Mouse (Mus musculus) spleen, adult 2 months (tissue): ENCODE results near the gene Cep128. TPM values are rescaled to one million over a fixed set of nuclear protein-coding genes. Genes with fewer than 3 reads are reported as not detected.

Experiments used
- DNase-seq, 2 experiments: peaks; one replicate each; pipeline versions ENCODE4 v3.0.0 to v3.0.0-alpha.2; 2012 to 2021; ENCODE audit warnings: low spot score in 2 of 2, low read depth in 1 of 2
- H3K27ac ChIP-seq: fragments of 200-500 bp; 2 replicates; pipeline ENCODE4 v1.5.1; 2012; ENCODE audit warnings: low read length, inconsistent platforms; ENCODE audit not compliant: insufficient read depth
- H3K27me3 ChIP-seq: fragments of 200-500 bp; 2 replicates; pipeline ENCODE4 v1.6.1; 2012; ENCODE audit warnings: mild to moderate bottlenecking, moderate library complexity, low read length, inconsistent platforms; ENCODE audit not compliant: control insufficient read depth, insufficient read depth
- H3K36me3 ChIP-seq: fragments of 200-500 bp; 2 replicates; pipeline ENCODE4 v1.6.1; 2012; ENCODE audit warnings: mild to moderate bottlenecking, low read length, inconsistent platforms; ENCODE audit not compliant: control insufficient read depth, insufficient read depth
- H3K4me1 ChIP-seq: fragments of 200-500 bp; 2 replicates; pipeline ENCODE4 v1.6.1; 2011; ENCODE audit warnings: inconsistent platforms; ENCODE audit not compliant: control insufficient read depth, insufficient read depth, insufficient read length
- H3K4me3 ChIP-seq: fragments of 200-500 bp; 2 replicates; pipeline ENCODE4 v1.5.1; 2011; ENCODE audit warnings: mild to moderate bottlenecking, inconsistent platforms; ENCODE audit not compliant: insufficient read depth, insufficient read length; ENCODE audit errors: extremely low read depth
- CTCF ChIP-seq: fragments of 200-500 bp; IDR thresholded peaks from 2 replicates; pipeline ENCODE4 v1.5.1; 2011; ENCODE audit warnings: mild to moderate bottlenecking, inconsistent platforms; ENCODE audit not compliant: insufficient read depth, insufficient read length, insufficient replicate concordance; ENCODE audit errors: extremely low read depth
- POLR2A ChIP-seq: fragments of 200-500 bp; IDR thresholded peaks from 2 replicates; pipeline ENCODE4 v1.6.1; 2011; ENCODE audit warnings: low read depth, low read length, inconsistent platforms
- WGBS: fragments of 180-500 bp; shearing (Covaris S2); methylation state at CpG from one replicate; pipeline ENCODE4 v1.1.7; 2018; 5-methylcytosine and 5-hydroxymethylcytosine counted together
- polyA plus RNA-seq: library from polyadenylated mRNA; depleted of rRNA; stranded (reverse); fragments of >200 nt; gene quantifications from 2 replicates; pipeline ENCODE4 v1.2.3, GENCODE M21; 2012

Cep128 gene
- polyA plus RNA-seq, 1 experiment, result 4.7 TPM

GRCm38 (mm10) chr12:91416828-91417227, 32.6 kb upstream of the Cep128 start:
- Histone ChIP-seq H3K36me3 (no peaks in the 10 kb centered on the region), H3K27me3 (no peaks in the 10 kb centered on the region), H3K27ac (no peak overlapping the region), H3K4me1 (no peaks in the 10 kb centered on the region), H3K4me3 (no peak overlapping the region)
- 93% methylated on average over 7 of the region's 7 CpGs for WGBS
- TF ChIP-seq CTCF, result no peak
- TF ChIP-seq POLR2A, result no peak
- no peak for DNase-seq

GRCm38 (mm10) chr12:91415112-91415511, 30.9 kb upstream of the Cep128 start:
- TF ChIP-seq CTCF (no peak), POLR2A (no peak)
- no peak for DNase-seq
- Histone ChIP-seq H3K4me1 (no peaks in the 10 kb centered on the region), H3K27me3 (no peaks in the 10 kb centered on the region), H3K36me3 (no peaks in the 10 kb centered on the region), H3K27ac (no peak overlapping the region), H3K4me3 (no peak overlapping the region)
- WGBS, result 79% methylated on average over 6 of the region's 6 CpGs

GRCm38 (mm10) chr12:91412461-91413182, 28.4 kb upstream of the Cep128 start:
- TF ChIP-seq CTCF (no peak), POLR2A (no peak)
- Histone ChIP-seq H3K27ac (no peak overlapping the region), H3K27me3 (no peaks in the 10 kb centered on the region), H3K4me1 (no peaks in the 10 kb centered on the region), H3K36me3 (no peaks in the 10 kb centered on the region), H3K4me3 (no peak overlapping the region)
- 78% methylated on average over 7 of the region's 7 CpGs for WGBS
- no peak for DNase-seq

- no peak for TF ChIP-seq POLR2A
- TF ChIP-seq CTCF, result no peak
- DNase-seq, result no peak
- WGBS, result 79% methylated on average over 4 of the region's 4 CpGs
- no peak overlapping the region for H3K27ac ChIP-seq
- H3K4me3 ChIP-seq, result no peak overlapping the region
- no peaks in the 10 kb centered on the region for H3K27me3 ChIP-seq
- no peaks in the 10 kb centered on the region for H3K36me3 ChIP-seq
- H3K4me1 ChIP-seq, result no peaks in the 10 kb centered on the region
These were observed 26.1 kb upstream of the Cep128 start for GRCm38 (mm10) chr12:91410306-91410705.

GRCm38 (mm10) chr12:91401049-91401352, 16.8 kb upstream of the Cep128 start:
- WGBS, result 11% methylated on average over 12 of the region's 12 CpGs
- Histone ChIP-seq H3K36me3 (no peaks in the 10 kb centered on the region), H3K27ac (no peak overlapping the region), H3K27me3 (peaks cover 3% of the 10 kb centered on the region; the same call in 1 of the 2 replicates), H3K4me1 (no peaks in the 10 kb centered on the region), H3K4me3 (no peak overlapping the region)
- DNase-seq, result no peak
- TF ChIP-seq CTCF (no peak), POLR2A (no peak)

- Histone ChIP-seq H3K4me1 (no peaks in the 10 kb centered on the region), H3K27me3 (peaks cover 3% of the 10 kb centered on the region; the same call in 1 of the 2 replicates), H3K36me3 (no peaks in the 10 kb centered on the region), H3K27ac (no peak overlapping the region), H3K4me3 (no peak overlapping the region)
- no peak for TF ChIP-seq POLR2A
- peak; percentile 65; the same call in 1 of the 2 replicates for TF ChIP-seq CTCF
- DNase-seq, result peak in 1 of 2 experiments; percentile 14
- 2% methylated on average over 38 of the region's 38 CpGs for WGBS
These were observed 16.2 kb upstream of the Cep128 start for GRCm38 (mm10) chr12:91400232-91401048.

GRCm38 (mm10) chr12:91383516-91384264, 519 bp downstream of the Cep128 start:
- DNase-seq, result peak in 1 of 2 experiments; percentile 11
- H3K4me1 ChIP-seq, result no peaks in the 10 kb centered on the region
- H3K4me3 ChIP-seq, result peak overlapping the region; percentile 69
- WGBS, result 1% methylated on average over 22 of the region's 22 CpGs
- H3K36me3 ChIP-seq, result peaks cover 2% of the 10 kb centered on the region; the same call in 1 of the 2 replicates
- peak overlapping the region; percentile 19; the same call in 1 of the 2 replicates for H3K27ac ChIP-seq
- no peak for TF ChIP-seq CTCF
- no peak for TF ChIP-seq POLR2A
- H3K27me3 ChIP-seq, result no peaks in the 10 kb centered on the region
